Mouse (Mus musculus) ES-E14 (cell line): Measurements from ENCODE around the gene Hnrnpa1.

Experiments
- CHD2 ChIP-seq: IDR thresholded peaks from 2 replicates; pipeline ENCODE4 v1.6.1; 2014; ENCODE audit warnings: mild to moderate bottlenecking, low read depth, low read length, inconsistent platforms
- HCFC1 ChIP-seq: IDR thresholded peaks from 2 replicates; pipeline ENCODE4 v1.6.1; 2012; ENCODE audit warnings: low read length, inconsistent platforms, borderline replicate concordance; ENCODE audit not compliant: insufficient read depth
- MAFK ChIP-seq: IDR thresholded peaks from 2 replicates; pipeline ENCODE4 v1.6.1; 2014; ENCODE audit warnings: mild to moderate bottlenecking, low read depth, low read length, inconsistent platforms; ENCODE audit not compliant: insufficient read depth
- ZNF384 ChIP-seq: IDR thresholded peaks from 2 replicates; pipeline ENCODE4 v1.6.1; 2012; ENCODE audit warnings: low read depth, low read length, inconsistent platforms

DNA sequence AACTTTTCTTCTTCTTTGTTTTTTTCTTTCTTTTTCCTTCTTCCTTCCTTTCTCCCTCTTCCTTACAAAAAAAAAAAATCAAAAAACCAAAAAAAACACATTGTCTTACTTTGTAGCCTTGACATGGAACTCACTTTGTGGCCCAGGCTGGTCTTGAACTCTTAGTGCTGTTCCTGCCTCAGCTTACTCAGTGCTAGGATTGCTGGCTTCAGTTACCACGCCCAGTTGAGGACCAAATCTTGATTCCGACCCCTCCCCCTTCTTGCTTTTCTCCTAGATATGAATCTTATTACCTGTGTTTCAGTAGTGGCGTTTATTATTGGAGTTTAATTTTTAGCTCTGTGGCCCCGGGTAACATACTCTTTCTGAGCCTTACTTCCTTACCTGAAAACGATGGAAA is 18.9 kb downstream of the Hnrnpa1 start:
- TF ChIP-seq ZNF384 (no peak), HCFC1 (no peak), MAFK (no peak), CHD2 (no peak)
